Mouse (Mus musculus): ENCODE measurements around the gene Aff4. TPM values are rescaled to one million over a fixed set of nuclear protein-coding genes. Genes with fewer than 3 reads are reported as not detected.

Aff4 gene
- polyA plus RNA-seq, 1 experiment: 856 TPM

- Histone ChIP-seq H3K27ac (ENCODE audit: insufficient read depth, low read depth, low read length) (no peak overlapping the region), H3K4me1 (ENCODE audit: control insufficient read depth, insufficient read depth, low read length) (peaks cover 6% of the 10 kb centered on the region)
These were observed 106.8 kb downstream of the Aff4 start for GRCm38 (mm10) chr11:53457372-53457954.

GRCm38 (mm10) chr11:53458996-53459395 lies 108.4 kb downstream of the Aff4 start:
- no peak overlapping the region for H3K27ac ChIP-seq (ENCODE audit: insufficient read depth, low read depth, low read length)
- H3K4me3 ChIP-seq (ENCODE audit: insufficient read depth, low read depth, low read length): no peak overlapping the region
- peaks cover 16% of the 10 kb centered on the region for H3K4me1 ChIP-seq (ENCODE audit: control insufficient read depth, insufficient read depth, low read length)
- 80% methylated on average over 3 of the region's 3 CpGs for WGBS
- TF ChIP-seq CTCF (IDR thresholded peaks at IDR 0.05; ENCODE audit: insufficient read depth, low read depth, low read length) (no peak), POLR2A (IDR thresholded peaks at IDR 0.05; ENCODE audit: insufficient read depth, low read depth, low read length) (no peak)

More at GRCm38 (mm10) chr11:53457372-53457954, 106.8 kb downstream of the Aff4 start:
- WGBS: 22% methylated on average over 29 of the region's 29 CpGs
- TF ChIP-seq POLR2A (IDR thresholded peaks at IDR 0.05; ENCODE audit: insufficient read depth, low read depth, low read length) (no peak), CTCF (IDR thresholded peaks at IDR 0.05; ENCODE audit: insufficient read depth, low read depth, low read length) (no peak)
- H3K4me3 ChIP-seq (ENCODE audit: insufficient read depth, low read depth, low read length): peak overlapping the region; percentile 46

- Histone ChIP-seq H3K27ac (ENCODE audit: insufficient read depth, low read depth, low read length) (no peak overlapping the region), H3K4me1 (ENCODE audit: control insufficient read depth, insufficient read depth, low read length) (peaks cover 17% of the 10 kb centered on the region), H3K4me3 (ENCODE audit: insufficient read depth, low read depth, low read length) (no peak overlapping the region)
- WGBS: 88% methylated on average over 3 of the region's 3 CpGs
- TF ChIP-seq POLR2A (IDR thresholded peaks at IDR 0.05; ENCODE audit: insufficient read depth, low read depth, low read length) (no peak), CTCF (IDR thresholded peaks at IDR 0.05; ENCODE audit: insufficient read depth, low read depth, low read length) (no peak)
These were observed 109.6 kb downstream of the Aff4 start for GRCm38 (mm10) chr11:53460192-53460591.

GRCm38 (mm10) chr11:53461727-53462126 lies 111.1 kb downstream of the Aff4 start:
- WGBS: 54% methylated on average over 5 of the region's 5 CpGs
- H3K4me1 ChIP-seq (ENCODE audit: control insufficient read depth, insufficient read depth, low read length): peaks cover 28% of the 10 kb centered on the region
- no peak overlapping the region for H3K27ac ChIP-seq (ENCODE audit: insufficient read depth, low read depth, low read length)
- TF ChIP-seq POLR2A (IDR thresholded peaks at IDR 0.05; ENCODE audit: insufficient read depth, low read depth, low read length): no peak
- TF ChIP-seq CTCF (IDR thresholded peaks at IDR 0.05; ENCODE audit: insufficient read depth, low read depth, low read length): no peak
- H3K4me3 ChIP-seq (ENCODE audit: insufficient read depth, low read depth, low read length): no peak overlapping the region

- Histone ChIP-seq H3K27ac (ENCODE audit: insufficient read depth, low read depth, low read length) (no peak overlapping the region), H3K4me1 (ENCODE audit: control insufficient read depth, insufficient read depth, low read length) (peaks cover 23% of the 10 kb centered on the region), H3K4me3 (ENCODE audit: insufficient read depth, low read depth, low read length) (peak overlapping the region; percentile 47)
- TF ChIP-seq POLR2A (IDR thresholded peaks at IDR 0.05; ENCODE audit: insufficient read depth, low read depth, low read length) (no peak), CTCF (IDR thresholded peaks at IDR 0.05; ENCODE audit: insufficient read depth, low read depth, low read length) (no peak)
- 10% methylated on average over 55 of the region's 55 CpGs for WGBS
These were observed 113.2 kb downstream of the Aff4 start for GRCm38 (mm10) chr11:53463551-53464424.

GRCm38 (mm10) chr11:53466231-53466971 lies 115.8 kb downstream of the Aff4 start:
- Histone ChIP-seq H3K4me3 (ENCODE audit: insufficient read depth, low read depth, low read length) (peak overlapping the region; percentile 47), H3K27ac (ENCODE audit: insufficient read depth, low read depth, low read length) (no peak overlapping the region), H3K4me1 (ENCODE audit: control insufficient read depth, insufficient read depth, low read length) (peaks cover 37% of the 10 kb centered on the region)
- peak; percentile 86 for TF ChIP-seq CTCF (IDR thresholded peaks at IDR 0.05; ENCODE audit: insufficient read depth, low read depth, low read length)
- no peak for TF ChIP-seq POLR2A (IDR thresholded peaks at IDR 0.05; ENCODE audit: insufficient read depth, low read depth, low read length)
- 8% methylated on average over 40 of the region's 40 CpGs for WGBS

- TF ChIP-seq POLR2A (IDR thresholded peaks at IDR 0.05; ENCODE audit: insufficient read depth, low read depth, low read length): no peak
- TF ChIP-seq CTCF (IDR thresholded peaks at IDR 0.05; ENCODE audit: insufficient read depth, low read depth, low read length): no peak
- 11% methylated on average over 16 of the region's 16 CpGs for WGBS
- Histone ChIP-seq H3K4me3 (ENCODE audit: insufficient read depth, low read depth, low read length) (no peak overlapping the region), H3K4me1 (ENCODE audit: control insufficient read depth, insufficient read depth, low read length) (peaks cover 26% of the 10 kb centered on the region), H3K27ac (ENCODE audit: insufficient read depth, low read depth, low read length) (peak overlapping the region; percentile 87)
These were observed 118.8 kb downstream of the Aff4 start for GRCm38 (mm10) chr11:53469294-53469967.

GRCm38 (mm10) chr11:53469968-53470695 lies 119.5 kb downstream of the Aff4 start, which contains the start of gene Gm9837:
Gm9837 (minus strand) TSS chr11:53470479.
- Histone ChIP-seq H3K27ac (ENCODE audit: insufficient read depth, low read depth, low read length) (peak within 1 kb of the TSS; percentile 87), H3K4me3 (ENCODE audit: insufficient read depth, low read depth, low read length) (peak within 1 kb of the TSS; percentile 14), H3K4me1 (ENCODE audit: control insufficient read depth, insufficient read depth, low read length) (peaks cover 27% of the 10 kb centered on the region)
- WGBS: 2% methylated on average over 29 of the region's 29 CpGs
- peak; percentile 92 for TF ChIP-seq CTCF (IDR thresholded peaks at IDR 0.05; ENCODE audit: insufficient read depth, low read depth, low read length)
- 0 out of 2 replicates have a peak, but pooled peaks have one; percentile 52 for TF ChIP-seq POLR2A (IDR thresholded peaks at IDR 0.05; ENCODE audit: insufficient read depth, low read depth, low read length)

Other genes starting within 250 kb of the Aff4 start
- gene Hspa4, start 50.4 kb upstream of the Aff4 start, polyA plus RNA-seq (2012; ENCODE audit: insufficient read depth, insufficient read length, low replicate concordance, missing spikeins): 708 TPM in 1 of 2 replicates, not detected in the other
- not detected in 2 replicates for gene Zcchc10, start 26.2 kb upstream of the Aff4 start, polyA plus RNA-seq (2012; ENCODE audit: insufficient read depth, insufficient read length, low replicate concordance, missing spikeins)
- gene Leap2, start 72.3 kb downstream of the Aff4 start, polyA plus RNA-seq (2012; ENCODE audit: insufficient read depth, insufficient read length, low replicate concordance, missing spikeins): not detected in 2 replicates
- gene Uqcrq, start 80.0 kb downstream of the Aff4 start, polyA plus RNA-seq (2012; ENCODE audit: insufficient read depth, insufficient read length, low replicate concordance, missing spikeins): 1,358 TPM in 1 of 2 replicates, not detected in the other
- not detected in 2 replicates for gene Gdf9, start 80.2 kb downstream of the Aff4 start, polyA plus RNA-seq (2012; ENCODE audit: insufficient read depth, insufficient read length, low replicate concordance, missing spikeins)
- gene Gm10447, start 106.3 kb downstream of the Aff4 start, polyA plus RNA-seq (2012; ENCODE audit: insufficient read depth, insufficient read length, low replicate concordance, missing spikeins): not detected in 2 replicates
- not detected in 2 replicates for gene Shroom1, start 106.4 kb downstream of the Aff4 start, polyA plus RNA-seq (2012; ENCODE audit: insufficient read depth, insufficient read length, low replicate concordance, missing spikeins)
- not detected in 2 replicates for gene Gm9837, start 119.6 kb downstream of the Aff4 start, polyA plus RNA-seq (2012; ENCODE audit: insufficient read depth, insufficient read length, low replicate concordance, missing spikeins)
- not detected in 2 replicates for gene Gm9945, start 129.3 kb downstream of the Aff4 start, polyA plus RNA-seq (2012; ENCODE audit: insufficient read depth, insufficient read length, low replicate concordance, missing spikeins)
- gene Sowaha, start 129.4 kb downstream of the Aff4 start, polyA plus RNA-seq (2012; ENCODE audit: insufficient read depth, insufficient read length, low replicate concordance, missing spikeins): not detected in 2 replicates
- 232 TPM in 1 of 2 replicates, not detected in the other for gene Sept8, start 168.4 kb downstream of the Aff4 start, polyA plus RNA-seq (2012; ENCODE audit: insufficient read depth, insufficient read length, low replicate concordance, missing spikeins)
- gene Kif3a, start 216.5 kb downstream of the Aff4 start, polyA plus RNA-seq (2012; ENCODE audit: insufficient read depth, insufficient read length, low replicate concordance, missing spikeins): not detected in 2 replicates

Data from olfactory bulb, adult 2 months (tissue).